ENCODE assay signal across 7 mouse cellular contexts in genomic region chr10:80742180-80742978, GRCm38 (mm10). TPM values are rescaled to one million over a fixed set of nuclear protein-coding genes. Genes with fewer than 3 reads are reported as not detected.
DNase-seq lines count a peak whose midpoint lies in the region; ATAC-seq lines count a peak whose summit lies in the region.

Ap3d1 (minus strand) TSS chr10:80742264.

- peaks cover 6% of the 10 kb centered on the region; the same call in 1 of the 2 replicates for H3K4me1 ChIP-seq in embryonic facial prominence, embryonic 11.5 days (ENCODE audit: control insufficient read depth, insufficient read depth, low read length)
- peaks cover 28% of the 10 kb centered on the region for H3K4me1 ChIP-seq in limb, embryonic 10.5 days
- H3K4me1 ChIP-seq in midbrain, embryonic 13.5 days (replicated peaks): peaks cover 37% of the 10 kb centered on the region

- no peaks in the 10 kb centered on the region for H3K27me3 ChIP-seq in embryonic facial prominence, embryonic 11.5 days (ENCODE audit: control insufficient read depth, insufficient read depth, low read length)
- no peaks in the 10 kb centered on the region for H3K27me3 ChIP-seq in limb, embryonic 10.5 days (ENCODE audit: low read depth, poor library complexity, severe bottlenecking)
- H3K27me3 ChIP-seq in midbrain, embryonic 13.5 days: no peaks in the 10 kb centered on the region

- peak within 1 kb of the TSS; percentile 94 for H3K9ac ChIP-seq in embryonic facial prominence, embryonic 11.5 days (replicated peaks; ENCODE audit: low read length)
- H3K9ac ChIP-seq in midbrain, embryonic 13.5 days (replicated peaks): peak within 1 kb of the TSS; percentile 95

- peak; percentile 99 for DNase-seq in adrenal gland, postnatal 14 days
- DNase-seq in embryonic facial prominence, embryonic 11.5 days (ENCODE audit: low spot score): peak; percentile 99
- peak; percentile 100 for DNase-seq in kidney, adult 11 months
- peak; percentile 92 for DNase-seq in limb, embryonic 10.5 days (ENCODE audit: low spot score)
- peak; percentile 91 for DNase-seq in spleen, adult 12 weeks (ENCODE audit: low spot score)

- WGBS in embryonic facial prominence, embryonic 11.5 days: 2% methylated on average over 25 of the region's 25 CpGs
- 2% methylated on average over 25 of the region's 25 CpGs for WGBS in limb, embryonic 10.5 days
- 2% methylated on average over 25 of the region's 25 CpGs for WGBS in midbrain, embryonic 13.5 days

- peak within 1 kb of the TSS; percentile 98 for H3K4me3 ChIP-seq in embryonic facial prominence, embryonic 11.5 days (ENCODE audit: low read depth, low read length)
- peak within 1 kb of the TSS; percentile 98 for H3K4me3 ChIP-seq in limb, embryonic 10.5 days
- H3K4me3 ChIP-seq in midbrain, embryonic 13.5 days (replicated peaks): peak within 1 kb of the TSS; percentile 85

- peak; percentile 98 for ATAC-seq in embryonic facial prominence, embryonic 11.5 days (replicated peaks; ENCODE audit: insufficient number of reproducible peaks, low FRiP score, low TSS enrichment, low read depth)
- ATAC-seq in granulocyte monocyte progenitor cell, adult 5-6 weeks (replicated peaks; ENCODE audit: poor library complexity, severe bottlenecking): peak; percentile 96
- peak; percentile 99 for ATAC-seq in midbrain, embryonic 13.5 days

- H3K36me3 ChIP-seq in embryonic facial prominence, embryonic 11.5 days (replicated peaks; ENCODE audit: control insufficient read depth, insufficient read depth, low read depth, low read length): no peaks in the 10 kb centered on the region
- peaks cover 18% of the 10 kb centered on the region for H3K36me3 ChIP-seq in limb, embryonic 10.5 days
- 0 out of 2 replicates have a peak, but pooled peaks cover 3% of the 10 kb centered on the region for H3K36me3 ChIP-seq in midbrain, embryonic 13.5 days

- H3K27ac ChIP-seq in embryonic facial prominence, embryonic 11.5 days (replicated peaks; ENCODE audit: low read depth, low read length): peak within 1 kb of the TSS; percentile 61
- peak within 1 kb of the TSS; percentile 94 for H3K27ac ChIP-seq in limb, embryonic 10.5 days
- H3K27ac ChIP-seq in midbrain, embryonic 13.5 days: peak within 1 kb of the TSS; percentile 87

- H3K9me3 ChIP-seq in embryonic facial prominence, embryonic 11.5 days (replicated peaks; ENCODE audit: control insufficient read depth, low read length): no peaks in the 10 kb centered on the region
- no peaks in the 10 kb centered on the region for H3K9me3 ChIP-seq in limb, embryonic 10.5 days (replicated peaks)
- H3K9me3 ChIP-seq in midbrain, embryonic 13.5 days: no peaks in the 10 kb centered on the region

- H3K4me2 ChIP-seq in embryonic facial prominence, embryonic 11.5 days (ENCODE audit: low read depth, low read length): peak within 1 kb of the TSS; percentile 80
- H3K4me2 ChIP-seq in midbrain, embryonic 13.5 days (replicated peaks): peak within 1 kb of the TSS; percentile 99

RNA-seq across cellular contexts. Expression of gene Ap3d1, which starts in this region (rescaled TPM):
- 80.3 and 85.6 TPM in 2 replicates for total RNA-seq in adrenal gland, postnatal 14 days (2021)
- polyA plus RNA-seq in embryonic facial prominence, embryonic 11.5 days (2014; fragmentation: Nextera tagmentation; extraction: Ambion mirVana): 57.6 and 61.0 TPM in 2 replicates
- total RNA-seq in granulocyte monocyte progenitor cell, adult 5-6 weeks (2014; fragmentation: Nextera tagmentation): 43.2 and 47.8 TPM in 2 replicates
- 34.5 and 42.2 TPM in 2 replicates for total RNA-seq in granulocyte monocyte progenitor cell, adult 5-6 weeks (2017)
- 54.6 and 60.6 TPM in 2 replicates for polyA plus RNA-seq in limb, embryonic 10.5 days (2016; fragmentation: Nextera tagmentation; extraction: Ambion mirVana)
- 94.5 and 96.3 TPM in 2 replicates for polyA plus RNA-seq in midbrain, embryonic 13.5 days (2015; fragmentation: Nextera tagmentation; extraction: Ambion mirVana)

Comparison
In these comparisons a context has a peak if more than half of its experiments do, and no peak if none do; other contexts are left out.
1. Peak in every context shown above with its lines: DNase-seq, ATAC-seq, H3K4me3 ChIP-seq and H3K27ac ChIP-seq.